Comparison of ENCODE assay signal across 21 mouse cellular contexts in the genomic region with DNA sequence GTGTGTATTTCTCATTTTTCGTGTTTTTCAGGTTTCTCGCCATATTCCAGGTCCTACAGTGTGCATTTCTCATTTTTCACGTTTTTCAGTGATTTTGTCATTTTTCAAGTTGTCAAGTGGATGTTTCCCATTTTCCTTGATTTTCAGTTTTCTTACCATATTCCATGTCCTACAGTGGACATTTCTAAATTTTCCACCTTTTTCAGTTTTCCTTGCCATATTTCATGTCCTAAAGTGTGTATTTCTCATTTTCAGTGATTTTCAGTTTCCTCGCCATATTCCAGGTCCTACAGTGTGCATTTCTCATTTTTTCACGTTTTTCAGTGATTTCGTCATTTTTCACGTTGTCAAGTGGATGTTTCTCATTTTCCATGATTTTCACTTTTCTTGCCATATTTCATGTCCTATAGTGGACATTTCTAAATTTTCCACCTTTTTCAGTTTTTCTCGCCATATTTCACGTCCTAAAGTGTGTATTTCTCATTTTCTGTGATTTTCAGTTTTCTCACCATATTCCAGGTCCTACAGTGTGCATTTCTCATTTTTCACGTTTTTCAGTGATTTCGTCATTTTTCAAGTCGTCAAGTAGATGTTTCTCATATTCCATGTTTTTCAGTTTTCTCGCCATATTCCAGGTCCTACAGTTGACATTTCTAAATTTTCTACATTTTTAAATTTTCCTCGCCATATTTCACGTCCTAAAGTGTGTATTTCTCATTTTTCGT. TPM values are rescaled to one million over a fixed set of nuclear protein-coding genes. Genes with fewer than 3 reads are reported as not detected.
DNase-seq lines count a peak whose midpoint lies in the region; ATAC-seq lines count a peak whose summit lies in the region.
"Not testable (repeated sequence)": the region's sequence is repeated elsewhere in the genome, so short reads cannot be mapped to it uniquely, and the experiment has no call there.
"Had no signal": no experiment of that assay in that cellular context is flagged by ENCODE, and none has a peak within 500 bp of the region (broad histone marks: within the 10 kb centered on the region; RNA-seq: fewer than 3 reads in every experiment).

No protein-coding gene starts in this region.

- H3K9me3 ChIP-seq in liver, embryonic 13.5 days (replicated peaks) = not testable (repeated sequence)

- H3K4me2 ChIP-seq in liver, embryonic 13.5 days = not testable (repeated sequence)

- not testable (repeated sequence) for H3K9ac ChIP-seq in liver, embryonic 13.5 days

- not testable (repeated sequence) for H3K36me3 ChIP-seq in liver, embryonic 13.5 days

- peak; percentile 62 for DNase-seq in B cell, adult 2 months
- DNase-seq in cerebellum, adult 8-10 months = peak; percentile 8
- DNase-seq in gastrocnemius, adult 8-10 months (ENCODE audit: low spot score in 2 of 2) = peak; percentile 60 to 73
- peak; percentile 25 for DNase-seq in heart, postnatal 4 days
- peak; percentile 22 to 27 for DNase-seq in layer of hippocampus, adult 18-20 months (ENCODE audit: low spot score in 2 of 2)
- DNase-seq in liver, embryonic 13.5 days = peak; percentile 71
- DNase-seq in right cerebral cortex, adult 18-20 months = peak; percentile 7
- DNase-seq in thymus, postnatal 10 days (ENCODE audit: low spot score in 2 of 2) = peak; percentile 42 to 62

- H3K4me1 ChIP-seq in liver, embryonic 13.5 days (replicated peaks) = not testable (repeated sequence)

- H3K27me3 ChIP-seq in liver, embryonic 13.5 days = not testable (repeated sequence)

- ATAC-seq in liver, embryonic 13.5 days (ENCODE audit: low read depth) = not testable (repeated sequence)

- not testable (repeated sequence) for H3K4me3 ChIP-seq in liver, embryonic 13.5 days (replicated peaks)

- H3K27ac ChIP-seq in liver, embryonic 13.5 days = not testable (repeated sequence)

- 56% methylated on average over 13 of the region's 16 CpGs for WGBS in liver, embryonic 13.5 days (ENCODE audit: insufficient replicate concordance)

RNA-seq across cellular contexts. Expression of gene Gm10717, which starts 4.2 kb away (rescaled TPM):
- total RNA-seq in gastrocnemius, adult 8-10 months (2022) = not detected
- not detected for total RNA-seq in heart, postnatal 4 days (2021)
- total RNA-seq in layer of hippocampus, adult 18-20 months (2021) = not detected
- not detected in 2 replicates for polyA plus RNA-seq in liver, embryonic 13.5 days (2015; fragmentation: Nextera tagmentation; extraction: Ambion mirVana)
- polyA plus RNA-seq: embryonic facial prominence, embryonic 15.5 days; intestine, embryonic 15.5 days; limb, embryonic 11.5 days; liver, embryonic 15.5 days; Patski; small intestine, adult 2 months; testis, adult 2 months had no signal

RNA-seq across cellular contexts. Expression of gene Gm17535, which starts 5.0 kb away (rescaled TPM):
- total RNA-seq in gastrocnemius, adult 8-10 months (2022) = not detected
- not detected for total RNA-seq in heart, postnatal 4 days (2021)
- not detected for total RNA-seq in layer of hippocampus, adult 18-20 months (2021)
- polyA plus RNA-seq in liver, embryonic 13.5 days (2015; fragmentation: Nextera tagmentation; extraction: Ambion mirVana) = not detected in 2 replicates
- total RNA-seq: adrenal gland, adult 18-20 months had no signal
- polyA plus RNA-seq: embryonic facial prominence, embryonic 15.5 days; forebrain, embryonic 12.5 days; heart, embryonic 13.5 days; hindbrain, embryonic 12.5 days; intestine, embryonic 15.5 days; limb, embryonic 11.5 days; liver, embryonic 15.5 days; midbrain, embryonic 14.5 days; neural tube, embryonic 11.5 days; Patski; small intestine, adult 2 months; testis, adult 2 months had no signal

RNA-seq across cellular contexts. Expression of gene Gm10718, which starts 6.1 kb away (rescaled TPM):
- total RNA-seq in gastrocnemius, adult 8-10 months (2022) = under 1 TPM in 1 of 4 experiments, not detected in 3; 0.62 TPM
- total RNA-seq in heart, postnatal 4 days (2021) = 1 to 10 TPM in 1 of 2 experiments, under 1 TPM in 1; 0.45 to 1.1 TPM
- total RNA-seq in layer of hippocampus, adult 18-20 months (2021) = under 1 TPM in 1 of 2 experiments, not detected in 1; 0.87 TPM
- not detected in 2 replicates for polyA plus RNA-seq in liver, embryonic 13.5 days (2015; fragmentation: Nextera tagmentation; extraction: Ambion mirVana)
- polyA plus RNA-seq: hindbrain, embryonic 12.5 days; limb, embryonic 11.5 days; liver, embryonic 15.5 days; Patski; small intestine, adult 2 months; testis, adult 2 months had no signal

RNA-seq across cellular contexts. Expression of gene Gm10715, which starts 7.2 kb away (rescaled TPM):
- total RNA-seq in gastrocnemius, adult 8-10 months (2022) = not detected
- total RNA-seq in heart, postnatal 4 days (2021) = not detected
- not detected for total RNA-seq in layer of hippocampus, adult 18-20 months (2021)
- not detected in 2 replicates for polyA plus RNA-seq in liver, embryonic 13.5 days (2015; fragmentation: Nextera tagmentation; extraction: Ambion mirVana)
- total RNA-seq: adrenal gland, adult 18-20 months had no signal
- polyA plus RNA-seq: embryonic facial prominence, embryonic 15.5 days; forebrain, embryonic 12.5 days; heart, embryonic 13.5 days; hindbrain, embryonic 12.5 days; intestine, embryonic 15.5 days; limb, embryonic 11.5 days; liver, embryonic 15.5 days; midbrain, embryonic 14.5 days; neural tube, embryonic 11.5 days; Patski; small intestine, adult 2 months; testis, adult 2 months had no signal

RNA-seq across cellular contexts. Expression of gene Gm10719, which starts 12.2 kb away (rescaled TPM):
- total RNA-seq in gastrocnemius, adult 8-10 months (2022) = under 1 TPM in 2 of 4 experiments, not detected in 2; 0.51 to 0.61 TPM
- total RNA-seq in heart, postnatal 4 days (2021) = under 1 TPM; 0.52 to 0.54 TPM
- total RNA-seq in layer of hippocampus, adult 18-20 months (2021) = not detected
- polyA plus RNA-seq in liver, embryonic 13.5 days (2015; fragmentation: Nextera tagmentation; extraction: Ambion mirVana) = not detected in 2 replicates
- polyA plus RNA-seq: embryonic facial prominence, embryonic 15.5 days; forebrain, embryonic 12.5 days; intestine, embryonic 15.5 days; limb, embryonic 11.5 days; liver, embryonic 15.5 days; neural tube, embryonic 11.5 days; Patski; small intestine, adult 2 months; testis, adult 2 months had no signal

Comparison
In these comparisons a context has a peak if more than half of its experiments do, and no peak if none do; other contexts are left out.
1. DNase-seq: peak in every context shown above with its lines; median percentile 71 in liver, embryonic 13.5 days; 66 in gastrocnemius, adult 8-10 months; 62 in B cell, adult 2 months; 52 in thymus, postnatal 10 days; 25 in heart, postnatal 4 days; 24 in layer of hippocampus, adult 18-20 months; 8 in cerebellum, adult 8-10 months; 7 in right cerebral cortex, adult 18-20 months.